Mouse (Mus musculus): Measurements from ENCODE around the gene Thap2. TPM values are rescaled to one million over a fixed set of nuclear protein-coding genes. Genes with fewer than 3 reads are reported as not detected.

Gene Thap2
- 10 to 100 TPM; 13.6 to 18.7 (median 17.9) TPM for polyA plus RNA-seq (2017; shearing (Covaris generic))

GRCm38 (mm10) chr10:115384221-115385017 is at the start of gene Thap2, which contains the start of gene Zfc3h1:
Gene Thap2 (minus strand): TSS chr10:115384443.
Gene Zfc3h1 (plus strand): TSS chr10:115384959.
- ATAC-seq: peak; percentile 90

- ATAC-seq: no peak
These were observed 41.1 kb upstream of the Thap2 start for GRCm38 (mm10) chr10:115425351-115425750.

GRCm38 (mm10) chr10:115421976-115422375 is 37.7 kb upstream of the Thap2 start:
- ATAC-seq: no peak

GRCm38 (mm10) chr10:115414056-115414455 is 29.8 kb upstream of the Thap2 start:
- peak; percentile 27 for ATAC-seq

GRCm38 (mm10) chr10:115413496-115413895 is 29.3 kb upstream of the Thap2 start:
- peak; percentile 52 for ATAC-seq

- ATAC-seq: peak; percentile 86
These were observed 22.1 kb upstream of the Thap2 start for GRCm38 (mm10) chr10:115406393-115406792.

GRCm38 (mm10) chr10:115391896-115392295 is 7.7 kb upstream of the Thap2 start:
- ATAC-seq: no peak

GRCm38 (mm10) chr10:115391076-115391475 is 6.8 kb upstream of the Thap2 start:
- ATAC-seq: no peak

- no peak for ATAC-seq
These were observed 3.6 kb upstream of the Thap2 start for GRCm38 (mm10) chr10:115387891-115388290.

- peak; percentile 24 for ATAC-seq
These were observed 1.1 kb upstream of the Thap2 start for GRCm38 (mm10) chr10:115385018-115386002.

- peak; percentile 2 for ATAC-seq
These were observed 511 bp downstream of the Thap2 start for GRCm38 (mm10) chr10:115383644-115384220.

GRCm38 (mm10) chr10:115382846-115383643 is 1.2 kb downstream of the Thap2 start:
- no peak for ATAC-seq

- ATAC-seq: no peak
These were observed 2.6 kb downstream of the Thap2 start for GRCm38 (mm10) chr10:115381506-115382084.

GRCm38 (mm10) chr10:115363151-115363550 is 21.1 kb downstream of the Thap2 start:
- peak; percentile 35 for ATAC-seq

GRCm38 (mm10) chr10:115362623-115362964 is 21.6 kb downstream of the Thap2 start:
- peak; percentile 20 for ATAC-seq

GRCm38 (mm10) chr10:115361840-115362622 is 22.2 kb downstream of the Thap2 start, which contains the start of gene Tmem19:
Gene Tmem19 (minus strand): TSS chr10:115362501.
- ATAC-seq: peak; percentile 77

GRCm38 (mm10) chr10:115359066-115359465 is 25.2 kb downstream of the Thap2 start:
- no peak for ATAC-seq

GRCm38 (mm10) chr10:115358216-115358919 is 25.9 kb downstream of the Thap2 start:
- no peak for ATAC-seq

- no peak for ATAC-seq
These were observed 28.1 kb downstream of the Thap2 start for GRCm38 (mm10) chr10:115356106-115356505.

GRCm38 (mm10) chr10:115355016-115355415 is 29.2 kb downstream of the Thap2 start:
- no peak for ATAC-seq
